Mouse (Mus musculus): ENCODE measurements around the gene Adap2.
A peak's percentile ranks its signal among the peaks of the same experiment; 100 is the strongest.
"Not testable (repeated sequence)": the region's sequence is repeated elsewhere in the genome, so short reads cannot be mapped to it uniquely, and the experiment has no call there.

Gene Adap2

GRCm38 (mm10) chr11:80153857-80154495 lies at the start of gene Adap2:
Gene Adap2 (plus strand): TSS chr11:80154105.
- peak; percentile 77 for DNase-seq (ENCODE audit: low spot score)

- no peak for DNase-seq (ENCODE audit: low spot score)
Observed at GRCm38 (mm10) chr11:80104407-80104806, 49.5 kb upstream of the Adap2 start.

GRCm38 (mm10) chr11:80116411-80116810 lies 37.5 kb upstream of the Adap2 start:
- no peak for DNase-seq (ENCODE audit: low spot score)

GRCm38 (mm10) chr11:80132050-80132449 lies 21.9 kb upstream of the Adap2 start:
- DNase-seq (ENCODE audit: low spot score) = no peak

GRCm38 (mm10) chr11:80134744-80135143 lies 19.2 kb upstream of the Adap2 start:
- no peak for DNase-seq (ENCODE audit: low spot score)

- DNase-seq (ENCODE audit: low spot score) = no peak
Observed at GRCm38 (mm10) chr11:80135954-80136683, 17.8 kb upstream of the Adap2 start.

GRCm38 (mm10) chr11:80136786-80137185 lies 17.1 kb upstream of the Adap2 start:
- no peak for DNase-seq (ENCODE audit: low spot score)

GRCm38 (mm10) chr11:80137773-80138172 lies 16.1 kb upstream of the Adap2 start:
- DNase-seq (ENCODE audit: low spot score) = no peak

GRCm38 (mm10) chr11:80141825-80142521 lies 11.9 kb upstream of the Adap2 start, which contains the start of gene Tefm:
Gene Tefm (minus strand): TSS chr11:80142175.
- peak; percentile 75 for DNase-seq (ENCODE audit: low spot score)

- DNase-seq (ENCODE audit: low spot score) = no peak
Observed at GRCm38 (mm10) chr11:80142872-80143271, 11.0 kb upstream of the Adap2 start.

GRCm38 (mm10) chr11:80145787-80146275 lies 8.1 kb upstream of the Adap2 start:
- DNase-seq (ENCODE audit: low spot score) = no peak

- DNase-seq (ENCODE audit: low spot score) = no peak
Observed at GRCm38 (mm10) chr11:80147748-80148147, 6.2 kb upstream of the Adap2 start.

- DNase-seq (ENCODE audit: low spot score) = no peak
Observed at GRCm38 (mm10) chr11:80148313-80148712, 5.6 kb upstream of the Adap2 start.

GRCm38 (mm10) chr11:80148974-80149373 lies 4.9 kb upstream of the Adap2 start:
- DNase-seq (ENCODE audit: low spot score) = not testable (repeated sequence)

- DNase-seq (ENCODE audit: low spot score) = no peak
Observed at GRCm38 (mm10) chr11:80149412-80150023, 4.4 kb upstream of the Adap2 start.

GRCm38 (mm10) chr11:80150566-80150965 lies 3.3 kb upstream of the Adap2 start:
- no peak for DNase-seq (ENCODE audit: low spot score)

GRCm38 (mm10) chr11:80151541-80151940 lies 2.4 kb upstream of the Adap2 start:
- no peak for DNase-seq (ENCODE audit: low spot score)

- DNase-seq (ENCODE audit: low spot score) = no peak
Observed at GRCm38 (mm10) chr11:80152376-80152775, 1.5 kb upstream of the Adap2 start.

- no peak for DNase-seq (ENCODE audit: low spot score)
Observed at GRCm38 (mm10) chr11:80154501-80154900, 596 bp downstream of the Adap2 start.

- no peak for DNase-seq (ENCODE audit: low spot score)
Observed at GRCm38 (mm10) chr11:80155541-80155940, 1.6 kb downstream of the Adap2 start.

GRCm38 (mm10) chr11:80155961-80156360 lies 2.1 kb downstream of the Adap2 start:
- DNase-seq (ENCODE audit: low spot score) = no peak

GRCm38 (mm10) chr11:80156841-80157240 lies 2.9 kb downstream of the Adap2 start:
- no peak for DNase-seq (ENCODE audit: low spot score)
